Mouse (Mus musculus) fat pad, adult 2 months (tissue): Measurements from ENCODE around the gene Pidd1.

ENCODE experiments used
- DNase-seq: peaks from one replicate; pipeline ENCODE4 v3.0.0-alpha.2; 2011; ENCODE audit warnings: low read depth, low spot score; ENCODE audit errors: extremely low read depth

Pidd1 gene

DNA sequence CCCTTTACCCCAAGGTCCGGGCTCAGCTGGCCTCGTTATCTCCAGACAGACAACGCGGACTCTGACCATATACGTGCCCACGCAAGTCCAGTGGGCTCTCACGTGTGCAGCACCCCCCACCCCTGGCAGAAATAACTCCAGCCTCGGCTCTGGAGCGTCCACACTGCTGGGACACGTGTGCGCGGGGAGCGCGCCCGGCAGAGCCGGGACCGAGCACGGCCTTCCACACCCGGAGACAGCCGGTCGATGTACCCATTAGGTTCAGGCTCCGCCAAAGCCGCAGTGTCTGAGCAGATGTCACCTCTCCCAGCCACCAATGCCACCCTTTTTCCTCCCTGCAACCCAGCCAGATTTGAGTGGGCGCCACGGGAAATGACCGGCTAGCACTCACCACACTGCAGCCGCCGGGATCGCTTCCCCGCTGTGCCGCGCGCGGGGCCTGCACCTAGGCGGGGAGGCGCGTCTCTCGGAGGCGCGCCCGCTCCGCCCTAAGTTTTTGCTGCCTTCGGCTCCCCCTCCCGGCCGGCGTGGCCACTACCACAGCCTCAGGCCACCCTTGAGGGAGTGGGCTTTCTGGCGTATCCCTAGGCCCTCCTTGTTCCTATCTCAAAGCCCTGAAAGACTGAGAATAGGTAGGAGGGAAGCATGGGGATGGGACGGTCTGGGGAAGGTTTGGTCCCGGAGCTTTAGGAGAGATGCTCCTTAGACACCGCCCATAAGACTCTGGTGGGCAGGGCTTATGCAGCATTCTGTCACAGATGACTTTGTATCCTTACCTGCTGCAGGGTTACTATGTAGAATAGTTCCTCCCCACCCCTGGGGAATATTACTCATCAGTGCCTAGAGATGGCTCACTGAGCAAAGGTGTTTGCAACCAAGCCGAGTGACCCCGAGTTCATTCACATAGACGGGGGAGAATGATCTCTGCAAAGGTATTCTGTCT, 6.4 kb downstream of the Pidd1 start, which contains the start of gene Slc25a22:
Slc25a22 (minus strand) TSS at position 715 of the 943 bp plus-strand sequence.
- no peak for DNase-seq

- DNase-seq = no peak
Observed at GRCm38 (mm10) chr7:141436523-141436892, 7.3 kb downstream of the Pidd1 start.

DNA sequence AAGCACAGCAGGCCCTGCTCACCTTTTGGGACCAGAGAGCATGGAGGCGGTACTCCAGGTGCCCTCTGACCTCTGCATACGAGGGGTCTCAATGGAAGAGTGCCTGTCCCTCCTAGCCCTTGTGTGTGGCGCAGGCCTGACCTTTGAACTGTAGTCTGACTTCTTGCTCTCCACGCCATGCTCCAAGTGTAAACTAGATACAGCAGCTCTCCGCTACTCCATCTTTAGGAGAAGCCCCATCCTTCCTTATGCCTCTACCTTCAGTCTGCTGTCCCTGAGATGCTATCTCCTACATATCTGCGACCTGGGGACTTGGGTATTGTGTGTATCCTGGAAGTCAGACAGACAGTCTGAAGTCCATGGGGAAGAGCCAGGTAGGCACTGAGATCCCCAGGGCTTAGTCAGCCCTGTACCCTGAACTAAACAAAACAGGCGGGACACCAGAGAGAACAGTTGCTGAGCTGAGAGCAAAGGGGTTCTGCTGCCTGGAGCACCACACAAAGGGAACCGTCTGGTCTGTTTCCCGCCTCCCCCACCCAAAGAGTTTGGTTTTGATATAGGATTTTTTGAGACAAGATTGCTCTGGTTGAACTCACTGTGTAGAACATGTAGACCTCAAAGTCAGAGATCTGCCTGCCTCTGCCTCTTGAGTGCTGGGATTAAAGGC, 7.8 kb downstream of the Pidd1 start:
- DNase-seq = no peak

- DNase-seq = no peak
Observed at GRCm38 (mm10) chr7:141435129-141435855, 8.5 kb downstream of the Pidd1 start.

- no peak for DNase-seq
Observed at GRCm38 (mm10) chr7:141434464-141434863, 9.4 kb downstream of the Pidd1 start.

DNA sequence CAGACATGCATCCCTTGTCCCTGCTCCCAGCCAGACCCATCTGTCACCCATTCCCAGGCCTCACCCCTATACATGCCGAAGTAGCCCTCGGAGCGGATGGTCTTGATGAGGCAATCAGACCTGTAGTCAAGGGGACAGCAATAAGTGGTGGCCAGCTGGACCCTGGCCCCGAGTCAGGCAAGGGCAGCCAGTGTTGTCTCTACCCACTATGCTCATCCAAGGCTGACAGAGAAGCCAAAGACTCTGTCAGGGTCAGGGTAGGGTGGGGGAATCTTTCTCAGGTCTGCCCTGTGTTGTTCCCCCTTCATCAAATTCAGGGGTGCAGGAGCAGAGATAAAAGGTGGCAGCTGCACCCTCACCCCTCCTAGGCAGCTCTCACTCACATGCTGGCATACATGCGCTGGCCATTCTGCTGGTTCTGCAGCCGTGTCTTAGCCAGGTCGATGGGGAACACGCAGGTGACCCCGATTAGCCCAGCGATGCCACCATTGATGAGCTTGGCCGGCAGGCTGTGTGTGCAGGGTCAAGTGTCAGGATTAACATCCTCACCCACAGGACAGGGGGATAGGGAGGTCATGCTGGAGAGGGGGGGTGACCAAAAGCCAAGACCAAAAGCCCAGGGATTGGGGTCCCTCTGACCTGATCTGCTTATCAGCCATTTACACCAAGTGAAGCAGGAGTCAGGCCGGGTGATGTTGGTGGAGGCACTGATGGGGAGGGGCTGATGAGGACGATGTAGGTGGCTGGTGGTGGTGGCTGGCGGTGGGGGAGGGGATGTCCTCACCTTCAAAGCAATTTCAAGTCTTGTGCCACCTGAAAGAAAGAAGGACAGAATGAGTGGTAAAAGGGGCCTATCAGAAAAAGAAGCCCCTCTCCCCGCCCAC, 10.1 kb downstream of the Pidd1 start:
- no peak for DNase-seq

DNA sequence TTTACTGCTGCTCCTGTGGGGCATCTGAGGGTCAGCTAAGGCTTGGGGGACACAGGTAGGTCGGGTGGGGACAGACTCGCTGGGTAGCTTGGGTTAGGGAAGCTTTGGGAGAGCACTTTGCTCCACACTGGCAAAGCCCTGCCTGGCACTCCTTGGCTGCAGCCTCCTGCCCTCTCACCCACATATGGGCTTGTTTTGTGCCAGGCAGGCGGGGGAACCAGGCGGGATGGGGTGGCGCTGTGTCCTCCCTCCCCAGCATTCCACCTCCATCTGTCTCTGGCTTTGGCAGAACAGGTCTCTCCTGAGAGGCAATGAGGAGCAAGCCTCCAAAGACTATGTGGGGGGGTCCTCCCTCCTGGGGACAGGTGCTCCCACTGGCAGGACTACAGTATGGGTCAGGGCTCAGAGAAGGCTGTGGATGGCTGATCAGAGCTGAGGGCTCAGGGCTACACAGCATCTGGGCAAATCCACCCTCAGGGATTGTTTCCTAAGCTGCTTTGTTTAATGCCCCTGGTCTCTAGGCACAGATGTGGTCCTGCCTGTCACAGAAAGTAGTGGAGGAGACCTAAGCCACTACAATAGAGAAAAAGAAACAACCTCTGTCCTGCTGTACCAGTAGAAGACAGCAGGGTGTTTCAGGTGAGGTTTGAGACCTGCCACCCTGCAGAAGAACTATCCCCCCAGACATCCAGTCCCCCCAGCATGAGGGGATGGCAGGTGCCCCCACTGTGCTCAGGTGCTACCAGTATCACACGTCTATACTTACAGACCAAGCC, 10.9 kb downstream of the Pidd1 start:
- DNase-seq = no peak

- no peak for DNase-seq
Observed at GRCm38 (mm10) chr7:141432186-141432611, 11.6 kb downstream of the Pidd1 start.

- DNase-seq = no peak
Observed at GRCm38 (mm10) chr7:141431434-141432185, 12.2 kb downstream of the Pidd1 start.

DNA sequence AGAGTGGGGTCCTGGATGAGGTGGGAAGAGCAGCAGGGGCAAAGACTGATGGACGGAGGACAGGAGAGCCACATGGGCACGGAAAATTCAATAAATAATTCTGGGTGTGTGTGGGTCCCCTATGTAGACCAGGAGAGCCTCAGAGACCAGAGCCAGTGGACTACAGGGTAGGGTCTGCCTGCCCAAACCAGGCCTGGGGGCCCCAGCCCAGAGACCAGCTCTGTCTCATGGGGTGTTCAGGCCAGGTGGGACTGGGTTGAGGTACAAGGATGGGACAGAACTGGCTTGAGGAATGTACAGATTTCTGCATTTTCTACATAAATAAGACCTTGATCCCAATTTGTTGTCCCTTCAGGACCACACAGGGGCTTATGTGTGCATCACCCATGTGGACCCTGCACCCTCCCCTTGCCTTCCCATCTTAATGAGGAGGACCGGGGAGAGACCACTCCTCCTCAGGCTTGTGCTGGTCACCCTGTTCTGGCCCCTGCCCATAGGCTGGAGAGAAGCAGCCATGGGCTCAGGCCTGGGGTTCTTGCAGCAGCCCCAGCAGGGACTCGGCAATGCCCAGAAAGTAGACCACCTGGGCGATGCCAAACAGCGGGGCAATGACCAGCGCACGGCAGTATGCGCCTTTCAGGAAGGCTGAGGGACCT, 13.1 kb downstream of the Pidd1 start:
- no peak for DNase-seq

DNA sequence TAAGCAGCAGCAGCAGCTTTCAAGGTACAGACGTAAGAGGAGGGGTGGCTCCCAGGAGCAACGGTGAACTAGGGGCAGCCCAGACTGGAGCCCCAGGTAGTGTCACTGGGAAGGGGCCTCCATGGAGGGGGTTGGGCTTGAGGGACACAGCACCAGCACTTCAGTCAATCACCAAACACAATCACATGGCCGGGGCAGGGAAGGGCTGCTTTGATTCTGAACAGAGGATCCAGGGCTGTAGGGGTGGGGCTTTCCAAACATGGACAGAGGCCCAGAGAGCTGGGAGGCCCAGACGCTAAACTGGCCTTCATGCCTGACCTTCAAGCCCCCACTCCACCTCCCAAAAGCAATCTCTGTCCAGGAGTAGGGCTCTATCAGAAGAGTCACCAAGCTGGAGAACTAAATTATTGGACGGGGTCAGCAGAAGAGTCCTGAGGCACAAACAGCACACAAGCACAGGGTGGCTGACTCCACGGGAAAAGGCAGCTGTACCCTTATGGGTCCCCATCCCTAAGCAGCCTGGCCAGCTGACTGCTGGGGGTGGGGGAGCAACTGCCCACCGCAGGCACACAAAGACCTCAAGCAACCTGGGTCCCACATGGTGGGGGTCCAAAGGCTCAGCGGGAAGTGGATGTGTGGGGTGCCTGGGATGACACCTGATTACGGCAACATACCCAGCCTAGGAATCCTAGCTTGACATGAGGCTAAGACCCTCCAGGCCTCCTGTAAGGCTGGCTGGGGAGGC, 13.8 kb downstream of the Pidd1 start:
- DNase-seq = no peak

GRCm38 (mm10) chr7:141429310-141429709, 14.5 kb downstream of the Pidd1 start, which contains the start of gene Cend1:
Gene Cend1 (minus strand): TSS chr7:141429491.
- no peak for DNase-seq

DNA sequence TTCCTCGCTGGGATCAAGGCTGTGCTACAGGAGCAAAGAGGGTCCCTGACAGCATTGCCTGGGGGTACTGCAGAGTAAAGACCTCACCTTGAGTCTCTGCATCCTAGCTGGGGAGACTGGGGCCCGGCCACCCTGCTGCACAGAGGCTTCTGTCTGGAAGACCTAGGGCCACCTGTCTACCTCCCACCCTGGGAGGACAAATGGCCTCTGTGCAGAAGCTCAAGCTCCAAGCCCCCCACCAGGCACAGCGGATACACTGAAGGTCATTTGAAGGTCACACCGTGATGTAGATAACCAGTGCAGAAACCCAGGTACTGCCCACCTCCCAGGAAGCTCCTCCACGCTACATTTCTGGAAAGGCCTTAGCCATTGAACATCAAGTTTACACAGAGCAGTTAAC, 15.1 kb downstream of the Pidd1 start:
- no peak for DNase-seq

DNA sequence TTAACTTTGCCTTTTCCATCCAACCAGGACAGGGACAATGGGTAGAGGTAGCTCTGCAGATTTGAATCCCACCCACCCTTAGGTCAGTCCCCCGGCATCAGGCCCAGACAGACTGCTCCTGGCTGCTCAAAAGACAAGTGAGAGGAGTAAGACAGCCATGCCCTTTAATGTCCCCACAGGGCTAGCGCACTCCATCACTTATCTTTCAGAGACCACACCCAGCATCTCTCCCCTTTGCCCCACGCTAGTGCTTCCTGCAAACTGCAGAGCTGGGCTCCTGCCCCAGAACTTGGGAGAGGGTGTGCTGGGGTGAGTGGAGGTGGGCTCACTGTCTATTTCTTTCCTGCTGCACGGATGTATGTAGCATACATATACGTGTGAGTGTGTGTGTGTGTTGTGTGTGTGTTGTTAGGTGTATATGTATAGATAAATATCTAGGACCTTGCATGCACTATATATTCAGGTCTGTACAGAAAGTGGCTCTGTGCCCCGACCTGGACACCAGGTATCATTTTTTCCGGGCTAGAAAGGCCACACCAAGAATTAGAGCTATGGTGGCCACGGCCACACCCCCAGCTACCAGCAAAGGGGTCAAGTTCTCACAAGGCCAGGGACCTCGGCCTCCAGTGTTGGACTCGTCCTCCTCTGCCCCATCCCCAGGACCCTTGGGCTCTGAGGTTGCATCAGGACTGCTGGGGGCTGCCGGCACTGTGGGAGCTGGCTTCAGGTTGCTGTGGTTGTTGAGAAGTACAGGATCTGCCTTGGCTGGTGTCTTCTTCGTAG, 16.7 kb downstream of the Pidd1 start:
- no peak for DNase-seq

GRCm38 (mm10) chr7:141423811-141424210, 20.0 kb downstream of the Pidd1 start:
- DNase-seq = no peak

GRCm38 (mm10) chr7:141420030-141420702, 23.7 kb downstream of the Pidd1 start:
- no peak for DNase-seq
